Mouse (Mus musculus) neural tube, embryonic 12.5 days (tissue): ENCODE data around the gene Zfp715. TPM values are rescaled to one million over a fixed set of nuclear protein-coding genes. Genes with fewer than 3 reads are reported as not detected.
"Not testable (repeated sequence)": the region's sequence is repeated elsewhere in the genome, so short reads cannot be mapped to it uniquely, and the experiment has no call there.

ENCODE experiments used
- ATAC-seq: fragments of 200-750 bp; cut with Nextera tagmentation; 2 replicates; pipeline ENCODE4 v1.8.0; 2017; ENCODE audit warnings: low read depth, mild to moderate bottlenecking, moderate TSS enrichment, moderate library complexity; ENCODE audit not compliant: low FRiP score
- H3K27ac ChIP-seq: fragments of 300-500 bp; sonication (generic); 2 replicates; pipeline ENCODE4 v1.5.1; 2016
- H3K27me3 ChIP-seq: fragments of 300-500 bp; sonication (generic); replicated peaks from 2 replicates; pipeline ENCODE4 v1.6.1; 2016; ENCODE audit warnings: mild to moderate bottlenecking
- H3K36me3 ChIP-seq: fragments of 300-500 bp; sonication (generic); 2 replicates; pipeline ENCODE4 v1.6.1; 2016; ENCODE audit warnings: mild to moderate bottlenecking
- H3K4me1 ChIP-seq: fragments of 300-500 bp; sonication (generic); 2 replicates; pipeline ENCODE4 v1.6.1; 2016
- H3K4me2 ChIP-seq: fragments of 300-500 bp; sonication (generic); replicated peaks from 2 replicates; pipeline ENCODE4 v1.6.1; 2016; ENCODE audit warnings: mild to moderate bottlenecking
- H3K4me3 ChIP-seq: fragments of 300-500 bp; sonication (generic); 2 replicates; pipeline ENCODE4 v1.5.1; 2016
- H3K9ac ChIP-seq: fragments of 300-500 bp; sonication (generic); 2 replicates; pipeline ENCODE4 v1.6.1; 2016; ENCODE audit warnings: mild to moderate bottlenecking
- H3K9me3 ChIP-seq: fragments of 300-500 bp; sonication (generic); 2 replicates; pipeline ENCODE4 v1.6.1; 2016; ENCODE audit warnings: mild to moderate bottlenecking
- WGBS: fragments of 180-500 bp; shearing (Covaris S2); methylation state at CpG from one replicate; pipeline ENCODE4 v1.1.7; 2016; 5-methylcytosine and 5-hydroxymethylcytosine counted together
- polyA plus RNA-seq: library from polyadenylated mRNA; unstranded; fragments of >200 nt; fragmentation: Nextera tagmentation; extraction: Ambion mirVana; gene quantifications from 2 replicates; pipeline ENCODE4 v1.2.1, GENCODE M21; 2016

Gene Zfp715
- 14.7 and 17.5 TPM in 2 replicates for polyA plus RNA-seq

- Histone ChIP-seq H3K4me3 (peak within 1 kb of the TSS; percentile 71), H3K4me2 (peak within 1 kb of the TSS; percentile 78), H3K27me3 (no peaks in the 10 kb centered on the region), H3K27ac (peak within 1 kb of the TSS; percentile 20; the same call in 1 of the 2 replicates), H3K4me1 (peaks cover 23% of the 10 kb centered on the region), H3K9ac (peak within 1 kb of the TSS; percentile 76), H3K36me3 (peaks cover 17% of the 10 kb centered on the region), H3K9me3 (no peaks in the 10 kb centered on the region)
- peak; percentile 94 for ATAC-seq
- under 1% methylated on average over 33 of the region's 33 CpGs for WGBS
Measured at GRCm38 (mm10) chr7:43313013-43313428, at the start of gene Zfp715. Gene Zfp715, minus strand, starts transcription at chr7:43313294.

GRCm38 (mm10) chr7:43362021-43362420 is 48.9 kb upstream of the Zfp715 start:
- H3K4me3 ChIP-seq, result no peak overlapping the region
- no peak for ATAC-seq
- 76% methylated on average over 4 of the region's 4 CpGs for WGBS

GRCm38 (mm10) chr7:43361442-43361841 is 48.3 kb upstream of the Zfp715 start:
- Histone ChIP-seq H3K27me3 (no peaks in the 10 kb centered on the region), H3K27ac (no peak overlapping the region), H3K9ac (no peak overlapping the region), H3K36me3 (no peaks in the 10 kb centered on the region), H3K4me2 (no peak overlapping the region), H3K9me3 (no peaks in the 10 kb centered on the region), H3K4me3 (no peak overlapping the region), H3K4me1 (no peaks in the 10 kb centered on the region)
- WGBS, result 91% methylated on average over 1 of the region's 1 CpGs
- no peak for ATAC-seq

More at GRCm38 (mm10) chr7:43362021-43362420, 48.9 kb upstream of the Zfp715 start:
- Histone ChIP-seq H3K9me3 (no peaks in the 10 kb centered on the region), H3K4me1 (no peaks in the 10 kb centered on the region), H3K27ac (no peak overlapping the region), H3K36me3 (no peaks in the 10 kb centered on the region), H3K27me3 (no peaks in the 10 kb centered on the region), H3K9ac (no peak overlapping the region), H3K4me2 (no peak overlapping the region)

GRCm38 (mm10) chr7:43358556-43358955 is 45.5 kb upstream of the Zfp715 start:
- WGBS, result 92% methylated on average over 3 of the region's 3 CpGs

GRCm38 (mm10) chr7:43354893-43355835 is 42.1 kb upstream of the Zfp715 start:
- Histone ChIP-seq H3K4me2 (0 out of 2 replicates have a peak overlapping the region, but pooled peaks have one; percentile 14), H3K36me3 (no peaks in the 10 kb centered on the region), H3K4me1 (no peaks in the 10 kb centered on the region; the same call in 1 of the 2 replicates), H3K27ac (no peak overlapping the region), H3K27me3 (no peaks in the 10 kb centered on the region), H3K9ac (no peak overlapping the region), H3K9me3 (no peaks in the 10 kb centered on the region), H3K4me3 (peak overlapping the region; percentile 3; the same call in 1 of the 2 replicates)
- 16% methylated on average over 12 of the region's 12 CpGs for whole genome bisulfite sequencing
- ATAC-seq, result no peak

More at GRCm38 (mm10) chr7:43358556-43358955, 45.5 kb upstream of the Zfp715 start:
- Histone ChIP-seq H3K4me1 (no peaks in the 10 kb centered on the region; the same call in 1 of the 2 replicates), H3K27me3 (no peaks in the 10 kb centered on the region), H3K4me3 (no peak overlapping the region), H3K9me3 (no peaks in the 10 kb centered on the region), H3K27ac (no peak overlapping the region), H3K9ac (no peak overlapping the region), H3K36me3 (no peaks in the 10 kb centered on the region), H3K4me2 (no peak overlapping the region)
- no peak for ATAC-seq

- Histone ChIP-seq H3K4me3 (no peak overlapping the region), H3K4me1 (no peaks in the 10 kb centered on the region; the same call in 1 of the 2 replicates), H3K36me3 (no peaks in the 10 kb centered on the region), H3K9ac (no peak overlapping the region), H3K27me3 (no peaks in the 10 kb centered on the region), H3K9me3 (no peaks in the 10 kb centered on the region), H3K27ac (no peak overlapping the region), H3K4me2 (no peak overlapping the region)
- no peak for ATAC-seq
- WGBS, result 86% methylated on average over 4 of the region's 4 CpGs
Measured at GRCm38 (mm10) chr7:43353758-43354157, 40.7 kb upstream of the Zfp715 start.

- 68% methylated on average over 4 of the region's 4 CpGs for WGBS
- Histone ChIP-seq H3K9me3 (no peaks in the 10 kb centered on the region), H3K4me2 (no peak overlapping the region), H3K9ac (no peak overlapping the region), H3K4me3 (no peak overlapping the region), H3K4me1 (no peaks in the 10 kb centered on the region; the same call in 1 of the 2 replicates), H3K27ac (no peak overlapping the region), H3K36me3 (no peaks in the 10 kb centered on the region), H3K27me3 (no peaks in the 10 kb centered on the region)
- ATAC-seq, result no peak
Measured at GRCm38 (mm10) chr7:43353118-43353517, 40.0 kb upstream of the Zfp715 start.

- Histone ChIP-seq H3K36me3 (no peaks in the 10 kb centered on the region), H3K27me3 (no peaks in the 10 kb centered on the region), H3K4me3 (no peak within 1 kb of the TSS), H3K4me2 (no peak within 1 kb of the TSS), H3K4me1 (no peaks in the 10 kb centered on the region; the same call in 1 of the 2 replicates), H3K9ac (no peak within 1 kb of the TSS), H3K9me3 (no peaks in the 10 kb centered on the region), H3K27ac (no peak within 1 kb of the TSS)
- ATAC-seq, result no peak
- 62% methylated on average over 3 of the region's 3 CpGs for WGBS
Measured at GRCm38 (mm10) chr7:43351154-43351553, 38.1 kb upstream of the Zfp715 start, which contains the start of gene Siglecf. Gene Siglecf, plus strand, starts transcription at chr7:43351341.

GRCm38 (mm10) chr7:43349623-43350022 is 36.5 kb upstream of the Zfp715 start:
- 73% methylated on average over 5 of the region's 5 CpGs for WGBS
- not testable (repeated sequence) for H3K27ac ChIP-seq, H3K4me1 ChIP-seq, ATAC-seq, H3K9me3 ChIP-seq, H3K27me3 ChIP-seq, H3K36me3 ChIP-seq, H3K9ac ChIP-seq, H3K4me3 ChIP-seq, H3K4me2 ChIP-seq

- Histone ChIP-seq H3K27ac (no peak overlapping the region), H3K4me1 (no peaks in the 10 kb centered on the region), H3K9ac (no peak overlapping the region), H3K9me3 (no peaks in the 10 kb centered on the region), H3K27me3 (no peaks in the 10 kb centered on the region), H3K4me3 (no peak overlapping the region), H3K4me2 (no peak overlapping the region), H3K36me3 (no peaks in the 10 kb centered on the region)
- WGBS, result 88% methylated on average over 1 of the region's 1 CpGs
- ATAC-seq, result no peak
Measured at GRCm38 (mm10) chr7:43346571-43346970, 33.5 kb upstream of the Zfp715 start.

GRCm38 (mm10) chr7:43346148-43346547 is 33.1 kb upstream of the Zfp715 start:
- Histone ChIP-seq H3K9me3 (no peaks in the 10 kb centered on the region), H3K36me3 (no peaks in the 10 kb centered on the region), H3K4me2 (no peak overlapping the region), H3K4me3 (no peak overlapping the region), H3K9ac (no peak overlapping the region), H3K27me3 (no peaks in the 10 kb centered on the region), H3K4me1 (no peaks in the 10 kb centered on the region), H3K27ac (no peak overlapping the region)
- 75% methylated on average over 4 of the region's 4 CpGs for WGBS
- ATAC-seq, result no peak

GRCm38 (mm10) chr7:43344491-43344890 is 31.4 kb upstream of the Zfp715 start:
- no peak overlapping the region for H3K4me2 ChIP-seq
- H3K9me3 ChIP-seq, result no peaks in the 10 kb centered on the region
- WGBS, result 79% methylated on average over 4 of the region's 4 CpGs
- H3K9ac ChIP-seq, result no peak overlapping the region
- no peak overlapping the region for H3K27ac ChIP-seq
- no peaks in the 10 kb centered on the region for H3K4me1 ChIP-seq
- no peak overlapping the region for H3K4me3 ChIP-seq
- H3K36me3 ChIP-seq, result no peaks in the 10 kb centered on the region
- ATAC-seq, result no peak
- no peaks in the 10 kb centered on the region for H3K27me3 ChIP-seq
